Mouse (Mus musculus): ENCODE measurements around the gene Baz2b.

Gene Baz2b

DNA sequence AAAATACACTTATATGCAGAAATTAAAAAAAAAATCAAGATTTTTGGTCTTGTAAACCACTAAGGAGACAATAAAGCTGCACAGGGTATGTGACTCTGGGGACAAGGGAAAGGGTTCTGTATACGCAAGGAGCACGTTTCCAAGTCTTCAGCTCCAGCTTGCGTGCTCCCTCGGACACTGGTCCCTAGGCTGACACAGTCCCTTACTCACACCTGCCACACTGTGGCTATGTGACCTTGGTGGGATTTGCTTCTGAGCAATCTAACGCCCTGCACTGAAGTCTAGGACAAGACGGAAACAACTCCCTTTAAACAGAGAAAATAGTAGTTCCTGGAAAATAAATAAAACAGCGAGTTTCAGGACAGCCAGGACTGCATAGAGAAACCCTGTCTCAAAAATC lies 253.7 kb downstream of the Baz2b start:
- no peak for DNase-seq (ENCODE audit: low spot score in 2 of 2)

DNA sequence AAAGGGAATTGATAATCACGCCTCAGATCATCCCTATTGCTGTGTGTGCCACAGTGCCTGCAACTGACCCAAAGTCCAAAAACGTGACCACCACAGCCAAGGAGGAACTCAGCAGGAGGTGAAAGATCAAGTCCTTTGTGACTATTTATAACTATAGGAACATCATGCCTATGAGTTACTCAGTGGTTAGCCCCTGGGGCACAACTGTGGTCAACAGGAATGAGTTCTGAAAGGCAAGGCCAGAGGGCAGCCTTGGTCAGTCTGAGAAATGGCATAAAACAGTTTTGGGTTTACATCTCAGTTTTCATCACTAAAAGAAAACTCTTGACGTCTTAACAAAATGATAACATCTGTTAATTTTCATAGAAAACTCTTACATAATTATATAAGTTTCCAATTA lies 254.8 kb downstream of the Baz2b start:
- no peak for DNase-seq (ENCODE audit: low spot score in 2 of 2)

DNA sequence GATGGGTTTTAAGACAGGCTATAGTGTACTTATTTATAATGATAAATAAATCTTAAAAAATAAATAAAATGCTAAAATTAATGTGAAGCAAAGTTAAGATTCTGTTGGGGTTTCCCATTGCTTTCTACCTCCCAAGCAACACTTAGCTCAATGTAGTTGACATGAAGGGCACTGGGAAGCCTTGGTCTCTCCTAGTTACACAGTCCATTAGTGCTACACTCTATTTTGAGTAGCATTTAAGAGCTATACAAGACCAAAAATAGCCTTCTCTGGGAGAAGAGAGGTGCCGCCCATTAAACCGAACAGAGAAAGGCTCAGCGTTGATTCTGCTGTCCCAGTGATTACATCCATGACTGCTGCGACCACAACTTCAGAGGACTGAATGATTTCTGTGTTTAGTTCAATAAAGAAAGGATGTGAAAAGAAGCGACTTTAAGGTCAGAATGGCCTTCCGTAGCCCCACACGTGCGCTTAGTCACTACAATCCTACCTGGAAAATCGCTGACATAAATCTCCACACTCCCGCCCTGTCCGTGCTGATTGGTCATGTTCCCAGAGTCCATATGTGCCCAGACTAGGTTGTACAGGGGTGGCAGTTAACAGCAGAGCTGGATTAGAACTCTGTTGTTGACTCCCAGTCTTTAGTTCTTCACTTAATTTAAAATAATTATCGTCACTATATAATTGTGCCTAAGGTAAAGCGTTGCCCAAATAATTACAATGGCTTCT lies 257.2 kb downstream of the Baz2b start:
- DNase-seq (ENCODE audit: low spot score in 2 of 2) = no peak

DNA sequence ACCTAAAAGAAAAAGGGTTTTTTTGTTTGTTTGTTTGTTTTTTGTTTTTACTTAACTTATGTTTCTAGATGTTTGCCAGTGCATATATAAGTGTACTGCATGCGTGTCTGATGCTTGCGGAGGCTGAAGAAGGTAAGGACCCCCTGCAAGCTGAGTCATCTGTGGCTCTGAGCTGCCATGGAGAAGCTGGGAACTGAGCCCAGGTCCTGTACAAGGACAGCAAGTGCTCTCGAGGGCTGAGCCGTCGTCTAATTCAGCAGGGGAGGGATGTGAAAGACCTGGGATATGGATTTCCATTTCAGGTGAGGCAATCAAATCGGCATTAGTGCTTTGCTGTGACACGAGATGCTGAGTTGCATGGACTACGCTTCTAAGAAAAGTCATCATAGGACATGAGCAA lies 257.9 kb downstream of the Baz2b start:
- no peak for DNase-seq (ENCODE audit: low spot score in 2 of 2)

DNA sequence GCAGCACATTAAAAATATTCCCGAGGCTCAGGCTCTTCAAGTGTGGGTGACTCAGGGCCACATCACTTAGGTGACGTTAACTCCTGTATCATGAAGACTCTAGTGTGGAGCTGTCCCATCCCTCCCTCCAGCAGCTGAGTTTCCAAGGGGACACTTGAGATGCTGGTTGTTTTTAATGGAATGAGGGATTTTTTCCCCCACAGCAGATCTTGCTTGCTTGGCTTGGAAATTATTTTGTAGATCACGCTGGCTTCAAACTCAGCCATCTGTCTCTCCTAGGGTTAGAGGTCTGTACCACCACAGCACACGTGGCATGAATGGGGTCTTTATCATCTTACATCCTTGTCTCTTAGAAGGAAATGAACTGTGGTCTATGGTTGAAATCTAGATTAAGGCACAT lies 258.5 kb downstream of the Baz2b start:
- no peak for DNase-seq (ENCODE audit: low spot score in 2 of 2)

DNA sequence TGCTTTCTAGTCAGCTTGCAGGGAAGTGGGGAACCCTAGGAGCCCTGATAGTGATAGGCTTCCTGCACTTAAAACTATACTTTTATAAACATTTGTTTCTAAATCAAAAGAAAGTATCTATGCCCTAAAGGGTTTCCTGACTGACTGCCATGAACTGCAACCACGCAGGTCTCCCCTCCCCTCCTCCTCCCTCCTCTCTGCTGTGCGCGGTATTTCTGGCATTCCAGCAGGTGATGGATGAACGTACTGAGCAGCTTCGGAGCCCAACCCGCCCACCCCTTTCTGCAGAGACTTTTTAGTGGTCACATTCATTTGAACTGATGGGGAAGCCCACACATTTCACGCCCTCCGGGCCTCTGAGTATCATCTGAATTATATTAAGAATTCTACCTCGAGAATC lies 273.3 kb downstream of the Baz2b start:
- no peak for DNase-seq (ENCODE audit: low spot score in 2 of 2)

DNA sequence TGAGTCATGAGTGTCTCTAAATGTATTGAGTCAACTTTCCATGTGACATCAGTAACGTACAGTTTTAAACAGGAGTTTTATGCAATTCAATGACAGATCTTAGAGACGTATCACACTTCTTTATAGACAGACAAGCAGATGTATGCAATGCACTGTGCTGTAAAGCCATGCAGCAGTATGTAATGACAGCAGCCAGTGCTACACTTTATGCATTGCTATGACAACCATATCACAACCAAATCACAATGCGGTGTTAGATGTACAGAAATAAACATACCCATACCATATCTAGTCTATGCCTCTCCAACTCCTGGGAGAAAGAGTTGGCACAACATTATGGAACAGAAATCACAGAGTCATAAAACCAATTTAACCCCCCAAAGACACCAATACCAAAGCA lies 276.5 kb downstream of the Baz2b start:
- no peak for DNase-seq (ENCODE audit: low spot score in 2 of 2)

DNA sequence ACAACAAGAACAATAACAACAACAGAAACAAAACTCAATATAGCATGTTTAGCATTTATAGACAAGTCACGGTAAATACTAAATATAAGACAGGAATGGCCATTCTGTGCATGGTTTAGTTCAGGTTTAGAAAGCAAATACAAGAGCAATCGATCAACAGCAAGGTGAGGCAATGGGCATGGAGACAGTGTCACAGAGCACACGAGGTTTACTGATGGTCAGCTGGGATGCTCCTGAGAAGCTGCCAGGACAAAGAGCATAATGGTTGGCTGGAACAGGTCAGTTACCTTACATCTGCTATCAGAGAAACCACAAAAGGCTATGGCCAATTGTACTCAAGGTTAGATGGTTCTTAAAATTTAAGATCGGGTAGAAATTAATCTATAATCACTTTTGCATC lies 277.4 kb downstream of the Baz2b start:
- no peak for DNase-seq (ENCODE audit: low spot score in 2 of 2)

DNA sequence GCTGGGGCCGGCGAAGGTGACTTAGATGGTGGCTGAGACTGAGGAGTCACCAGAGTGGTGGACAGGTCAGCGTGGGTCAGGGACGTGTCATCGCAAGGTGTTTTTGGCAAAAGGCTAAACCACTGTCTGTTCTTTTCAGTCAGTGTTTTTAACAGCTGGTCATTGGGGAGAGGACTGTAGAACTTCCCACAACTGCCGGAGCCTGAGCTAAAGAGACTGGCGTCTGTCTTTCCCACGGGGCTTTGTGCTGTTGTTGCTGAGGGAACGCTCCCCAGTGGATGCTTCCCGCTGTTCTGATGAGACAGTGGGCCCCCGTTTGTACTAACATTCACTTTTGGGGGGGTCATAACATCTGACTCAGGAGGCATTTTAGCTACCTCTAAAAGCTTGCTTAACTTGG lies 296.0 kb downstream of the Baz2b start:
- DNase-seq (ENCODE audit: low spot score in 2 of 2) = no peak

DNA sequence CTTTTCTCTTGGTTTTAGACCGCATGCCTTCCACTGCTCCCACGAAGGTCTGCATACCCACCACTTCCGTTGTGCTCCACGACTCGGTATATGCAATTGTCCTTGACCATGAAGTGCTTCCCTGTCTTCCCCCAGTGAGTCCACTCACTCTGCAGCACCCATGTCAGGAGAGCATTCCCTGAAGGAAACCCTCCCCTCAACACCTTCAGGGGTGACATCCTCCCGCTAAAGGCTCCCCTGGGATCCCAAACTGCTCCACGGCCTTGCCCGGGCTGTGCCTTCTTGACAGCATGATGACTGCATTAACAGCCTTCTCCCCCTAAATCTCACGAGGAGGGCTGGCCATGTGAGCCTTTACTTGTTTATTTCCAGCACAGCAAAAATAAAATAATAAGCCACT lies 301.6 kb downstream of the Baz2b start:
- DNase-seq (ENCODE audit: low spot score in 2 of 2) = no peak

DNA sequence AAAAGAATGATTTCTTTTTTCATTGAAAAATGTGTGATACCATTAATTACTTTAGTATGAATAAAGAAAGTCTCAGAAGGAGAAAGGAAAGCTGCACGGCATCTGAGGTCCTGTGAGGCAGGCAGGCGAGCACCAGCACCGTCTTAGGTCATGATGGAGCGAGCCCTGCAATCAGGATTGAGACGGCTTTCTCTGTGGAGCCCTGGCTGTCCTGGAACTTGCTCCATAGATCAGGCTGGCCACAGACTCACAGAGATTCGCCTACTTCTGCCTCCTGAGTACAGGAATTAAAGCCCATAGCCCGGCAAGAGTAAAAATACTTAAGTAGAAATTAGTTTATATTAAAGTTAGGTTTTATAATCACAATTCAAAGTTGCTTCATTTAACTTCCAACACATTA lies 305.6 kb downstream of the Baz2b start:
- DNase-seq (ENCODE audit: low spot score in 2 of 2) = no peak

DNA sequence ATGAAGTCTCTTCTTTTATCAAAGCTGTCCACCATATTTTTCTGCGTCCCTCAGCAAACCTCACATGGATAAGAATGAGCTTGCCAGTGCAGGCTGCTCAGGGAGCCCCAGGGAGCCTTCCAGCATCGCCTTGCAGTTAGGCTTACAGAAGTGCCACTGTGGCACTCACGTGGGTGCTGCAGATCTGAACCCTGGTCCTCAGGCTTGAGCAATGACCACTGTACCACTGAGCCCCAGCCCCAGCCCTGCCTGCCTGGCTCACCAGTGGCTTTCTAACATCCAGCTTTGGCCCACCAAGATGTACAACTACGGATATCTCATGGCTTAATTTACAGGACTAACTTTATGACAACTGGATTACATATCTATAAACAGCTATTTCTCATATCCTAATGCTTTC lies 311.0 kb downstream of the Baz2b start:
- DNase-seq (ENCODE audit: low spot score in 2 of 2) = no peak

DNA sequence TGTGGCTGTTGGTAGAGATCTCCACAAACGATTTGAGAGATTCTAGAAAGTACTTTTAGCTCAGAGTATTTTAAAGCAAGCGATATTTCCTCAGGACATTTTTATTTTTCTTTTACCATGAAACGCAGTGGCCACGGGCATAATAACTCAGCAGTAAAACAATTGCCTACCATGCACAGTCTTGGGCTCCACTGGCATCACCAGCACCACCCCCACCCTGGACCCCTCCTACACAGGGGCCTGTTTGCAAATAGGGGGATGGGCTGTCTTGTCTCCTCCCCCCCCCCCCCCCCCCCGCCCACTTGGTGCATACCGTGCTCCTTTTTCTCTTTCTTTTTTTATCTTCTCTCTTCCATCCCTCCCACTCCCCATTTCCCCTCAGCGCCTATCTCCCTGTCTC lies 311.5 kb downstream of the Baz2b start:
- no peak for DNase-seq (ENCODE audit: low spot score in 2 of 2)

DNA sequence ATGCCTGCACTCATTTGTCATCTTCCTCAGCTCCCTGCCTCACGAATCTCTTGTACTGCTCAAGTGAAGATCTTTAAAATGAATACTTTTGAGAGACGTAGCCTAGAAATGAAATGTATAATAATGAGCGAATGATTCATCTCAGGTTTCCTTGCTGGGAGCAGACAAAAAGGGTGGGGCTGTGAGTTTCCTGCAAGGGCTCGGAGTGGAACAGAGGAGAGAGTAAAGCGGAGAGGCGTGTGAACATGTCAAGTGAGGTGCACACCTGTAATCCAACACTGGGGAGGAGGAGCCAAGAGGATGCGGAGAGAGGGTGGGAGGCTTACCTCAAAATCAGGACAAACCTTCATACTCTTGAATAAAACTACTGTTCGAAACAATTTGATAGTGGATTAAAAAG lies 312.8 kb downstream of the Baz2b start:
- peak; percentile 18 to 27 for DNase-seq (ENCODE audit: low spot score in 2 of 2)

DNA sequence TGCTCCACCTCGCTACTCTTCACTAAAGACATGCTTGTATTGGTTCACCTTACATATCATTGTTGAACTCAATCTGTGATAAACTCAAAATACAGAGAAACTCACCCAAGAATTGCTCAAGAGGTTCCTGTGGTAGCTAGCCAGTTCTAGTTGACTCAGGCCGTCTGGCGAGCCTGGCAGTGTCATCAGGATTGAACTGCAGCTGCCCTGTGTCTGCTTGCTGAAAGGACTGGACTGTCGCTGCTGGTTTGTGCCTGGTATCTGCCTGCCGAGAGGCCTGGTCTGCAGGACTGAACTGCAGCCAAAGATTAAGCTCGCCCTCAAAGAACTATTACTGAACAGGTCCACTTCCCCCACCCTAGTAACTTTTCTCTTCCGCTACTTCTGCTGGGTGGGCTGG lies 313.2 kb downstream of the Baz2b start:
- no peak for DNase-seq (ENCODE audit: low spot score in 2 of 2)

DNA sequence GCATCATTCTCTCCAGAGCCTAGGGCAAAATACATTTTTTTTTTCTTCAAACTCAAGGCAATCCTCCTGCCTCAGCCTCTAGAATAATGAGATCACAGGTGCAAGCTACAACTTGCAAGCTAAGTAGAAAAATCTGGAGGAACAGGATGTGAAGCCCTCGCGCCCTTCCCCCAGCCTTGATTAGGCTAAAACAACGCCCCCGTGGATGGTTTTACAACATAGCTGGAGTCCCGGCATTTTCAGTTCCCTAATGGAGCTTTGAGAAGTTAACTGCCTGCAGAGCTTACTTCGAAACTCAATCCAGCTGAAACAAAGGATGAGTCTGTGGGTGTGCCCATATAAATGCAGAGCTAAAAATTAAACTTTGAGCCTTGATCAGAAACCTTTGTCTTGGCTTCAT lies 319.9 kb downstream of the Baz2b start:
- DNase-seq (ENCODE audit: low spot score in 2 of 2) = no peak

DNA sequence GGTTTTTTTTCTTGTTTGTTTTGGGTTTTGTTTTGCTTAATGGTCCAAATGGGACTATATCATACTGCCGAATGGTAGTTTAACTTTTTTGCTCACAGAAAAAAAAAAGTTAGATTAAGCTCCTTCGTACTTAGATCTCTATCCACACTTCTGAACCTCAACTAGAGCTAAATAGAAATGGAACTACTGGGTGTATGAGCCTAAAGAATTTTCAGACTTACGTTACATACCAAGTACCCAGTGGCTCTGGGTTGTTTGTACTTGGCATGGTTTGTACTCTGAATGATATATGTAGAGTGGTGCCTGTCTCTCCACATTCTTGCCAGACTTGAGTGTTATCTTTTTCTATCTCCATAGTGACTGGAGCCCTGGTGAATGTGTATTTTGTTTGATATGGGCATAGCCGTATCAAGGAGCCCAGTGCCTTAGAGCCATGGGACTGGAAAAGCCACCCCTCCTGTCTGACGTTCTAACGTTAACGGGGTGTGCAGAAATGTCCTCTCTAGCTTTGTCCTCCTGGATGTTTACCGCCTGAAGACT lies 326.8 kb downstream of the Baz2b start:
- DNase-seq (ENCODE audit: low spot score in 2 of 2) = no peak

DNA sequence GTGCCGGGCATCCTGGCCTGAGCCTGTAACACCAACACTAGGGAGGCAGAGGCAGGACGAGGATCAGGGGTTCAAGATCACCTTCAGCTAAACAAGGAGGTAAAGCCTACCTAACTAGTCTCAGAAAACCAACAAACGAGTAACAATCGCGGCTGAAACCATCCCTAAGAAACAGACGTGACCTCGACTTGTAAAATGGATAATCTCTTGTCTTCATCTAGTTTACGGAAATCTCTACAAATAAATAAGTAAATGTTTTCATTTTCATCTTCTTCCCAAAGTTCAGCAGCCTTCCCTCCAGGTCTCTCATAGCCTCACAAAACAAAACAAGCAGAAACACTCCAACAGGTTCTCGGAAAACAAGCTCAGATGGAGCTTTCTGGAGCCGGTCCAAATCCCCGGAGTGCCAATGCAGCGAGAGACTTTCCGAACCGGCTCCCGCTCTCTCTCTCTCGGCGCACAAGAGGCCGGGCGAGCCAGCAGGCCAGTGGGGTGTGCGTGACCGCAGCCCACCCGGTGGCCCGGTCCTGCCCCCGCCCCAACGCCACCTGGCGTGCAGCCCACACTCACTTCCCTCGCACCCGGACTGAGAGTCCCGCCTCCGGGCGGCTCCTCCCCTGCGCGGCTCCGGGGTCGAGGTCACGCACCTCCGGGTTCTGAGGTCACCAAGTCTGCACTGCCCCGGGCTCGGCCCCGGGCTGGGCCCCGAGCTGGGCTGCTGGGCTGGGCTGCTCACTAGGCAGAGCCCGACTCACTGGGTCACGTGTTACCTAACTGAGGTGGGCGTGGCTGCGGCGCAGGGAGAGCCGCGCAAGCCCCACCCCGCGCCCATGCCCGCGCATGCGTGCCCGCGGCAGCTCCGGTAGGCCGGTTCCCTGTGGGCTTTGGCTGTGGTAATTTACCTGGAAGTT lies 327.6 kb downstream of the Baz2b start, which contains the start of gene Wdsub1:
Wdsub1 (minus strand) TSS at position 761 of the 911 bp plus-strand sequence.
- peak; percentile 88 for DNase-seq (ENCODE audit: low spot score in 2 of 2)

DNA sequence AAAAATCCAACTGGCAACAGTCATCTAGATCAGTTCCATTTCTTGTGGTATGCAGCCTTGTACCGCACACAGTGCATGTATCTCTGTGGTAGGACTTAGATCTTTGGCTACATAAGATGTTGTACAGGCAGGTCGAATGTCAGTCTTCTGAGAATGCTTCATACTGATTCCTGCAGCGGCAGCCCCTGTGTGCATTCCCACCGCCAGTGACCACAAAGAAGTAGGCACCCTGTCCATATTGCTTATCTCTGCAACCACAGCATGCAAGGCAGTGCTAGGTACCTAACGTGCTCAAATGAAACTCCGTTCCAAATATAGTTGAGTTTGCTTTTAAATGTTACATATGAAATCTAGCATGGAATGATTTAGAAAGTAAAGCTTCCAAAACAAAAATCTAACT lies 328.2 kb downstream of the Baz2b start:
- DNase-seq (ENCODE audit: low spot score in 2 of 2) = no peak

DNA sequence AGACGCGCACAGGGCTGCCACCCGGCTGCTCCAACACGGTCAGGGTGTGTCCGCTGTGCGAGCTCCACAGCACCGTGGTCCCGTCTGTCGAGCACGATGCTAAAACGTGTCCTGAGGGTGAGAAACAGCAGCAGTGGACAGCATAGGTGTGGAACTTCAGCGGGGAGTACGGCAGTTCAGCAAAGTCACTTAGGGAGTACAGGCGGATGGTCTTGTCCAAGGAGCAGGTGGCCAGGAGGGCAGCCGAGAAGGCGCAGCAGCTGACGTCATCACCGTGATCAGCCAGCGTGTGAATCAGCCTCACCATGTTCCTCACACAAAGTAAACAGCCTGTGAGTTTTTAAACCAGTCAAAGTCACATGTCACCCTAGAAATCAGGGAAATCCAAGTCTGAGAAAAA lies 331.4 kb downstream of the Baz2b start:
- DNase-seq (ENCODE audit: low spot score in 2 of 2) = no peak

DNA sequence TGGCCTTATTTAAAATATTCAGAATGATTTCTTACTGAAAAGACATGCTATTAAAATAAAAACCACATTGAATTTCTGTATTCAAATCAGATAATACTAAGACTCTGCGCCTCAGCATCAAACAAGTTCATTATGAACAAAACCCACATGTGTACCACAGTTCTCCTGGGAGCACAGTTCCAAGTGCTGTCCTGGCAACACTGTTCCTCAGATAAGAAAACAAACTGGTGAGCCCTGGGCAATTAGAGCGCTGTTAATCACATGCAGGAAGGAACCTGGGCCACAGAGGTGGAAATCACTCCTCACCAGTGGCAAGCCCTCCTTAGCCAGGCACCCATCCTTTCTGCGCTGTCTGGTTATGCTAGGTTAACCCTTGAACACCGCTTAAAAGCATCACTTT lies 332.3 kb downstream of the Baz2b start:
- DNase-seq (ENCODE audit: low spot score in 2 of 2) = no peak

DNA sequence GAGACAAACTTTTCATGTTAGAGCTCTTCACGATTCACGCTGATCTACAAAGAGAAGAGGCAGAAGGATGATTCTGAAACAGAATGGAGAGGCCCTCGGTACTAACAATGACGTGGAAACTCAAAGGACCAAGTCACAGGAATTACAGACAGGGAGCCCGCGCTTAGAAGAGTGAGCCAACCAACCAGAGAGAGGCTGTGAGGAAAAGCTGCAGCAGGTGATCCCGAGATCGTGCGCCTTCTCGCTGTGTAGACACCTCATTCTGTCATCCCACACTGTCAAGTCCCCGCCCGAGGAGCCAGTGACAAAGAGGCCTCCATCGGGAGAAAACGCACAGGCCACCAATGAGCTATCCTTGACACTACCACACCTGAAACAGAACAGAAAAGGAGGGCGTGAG lies 333.2 kb downstream of the Baz2b start:
- DNase-seq (ENCODE audit: low spot score in 2 of 2) = no peak

DNA sequence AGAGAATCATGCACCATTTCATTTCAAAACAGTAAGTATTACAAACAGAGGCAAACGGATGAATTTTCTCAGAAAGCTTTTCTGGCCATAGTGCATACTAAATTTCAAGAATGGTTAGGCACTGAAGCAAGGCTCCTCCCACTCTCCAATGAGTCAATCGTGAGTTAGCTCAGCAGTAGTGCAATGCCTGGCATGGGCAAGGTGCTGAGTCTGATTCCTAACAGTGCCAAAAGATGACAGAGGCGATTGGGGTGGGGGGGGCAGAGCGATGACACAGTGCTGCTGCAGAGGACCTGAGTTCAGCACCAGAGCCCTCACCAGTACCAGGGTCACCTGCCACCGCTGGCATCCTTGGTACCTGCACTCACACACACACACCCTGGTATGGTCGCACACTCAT lies 339.1 kb downstream of the Baz2b start:
- no peak for DNase-seq (ENCODE audit: low spot score in 2 of 2)
